In genomic region chr17:63285265-63285939, GRCm38 (mm10) we compare ENCODE assay signal across 8 mouse cellular contexts.
A peak's percentile ranks its signal among the peaks of the same experiment; 100 is the strongest.
DNase-seq lines count a peak whose midpoint lies in the region; ATAC-seq lines count a peak whose summit lies in the region.

No protein-coding gene starts in this region.

- DNase-seq in urinary bladder, postnatal 14 days (ENCODE audit: low spot score), result peak; percentile 18
- DNase-seq in urinary bladder, postnatal 4 days (ENCODE audit: low spot score in 2 of 2), result no peak
- DNase-seq in frontal cortex, adult 2 months (ENCODE audit: extremely low spot score in 1 of 2, low spot score in 1 of 2), result peak; percentile 74 to 80
- peak; percentile 35 to 71 for DNase-seq in kidney, adult 8-10 months
- DNase-seq in lung, adult 18-20 months, result peak; percentile 67 to 81
- DNase-seq in right cerebral cortex, adult 18-20 months, result peak; percentile 73
- no peak for DNase-seq in thymus, adult 18-20 months

- ATAC-seq in megakaryocyte-erythroid progenitor cell, adult 5-6 weeks (replicated peaks; ENCODE audit: low FRiP score, low TSS enrichment, poor library complexity, severe bottlenecking), result no peak

Comparison
In these comparisons a context has a peak if more than half of its experiments do, and no peak if none do; other contexts are left out.
1. DNase-seq: peak in urinary bladder, postnatal 14 days (single experiment), frontal cortex, adult 2 months (2 of 2), kidney, adult 8-10 months (2 of 2), lung, adult 18-20 months (2 of 2) and right cerebral cortex, adult 18-20 months (single experiment); none in urinary bladder, postnatal 4 days (0 of 2) and thymus, adult 18-20 months (0 of 2).